Mouse (Mus musculus) stomach, postnatal 0 days (tissue): ENCODE results near the gene Cfap77. TPM values are rescaled to one million over a fixed set of nuclear protein-coding genes. Genes with fewer than 3 reads are reported as not detected.

ENCODE experiments used
- ATAC-seq: fragments of 200-750 bp; cut with Nextera tagmentation; 2 replicates; pipeline ENCODE4 v1.8.0; 2017; ENCODE audit not compliant: low FRiP score, low TSS enrichment
- DNase-seq: peaks from one replicate; pipeline ENCODE4 v3.0.0-alpha.2; 2016; ENCODE audit warnings: low spot score
- H3K27ac ChIP-seq: fragments of 300-500 bp; sonication (generic); replicated peaks from 2 replicates; pipeline ENCODE4 v1.5.1; 2014; ENCODE audit warnings: mild to moderate bottlenecking, control low read depth
- H3K27me3 ChIP-seq: fragments of 300-500 bp; sonication (generic); 2 replicates; pipeline ENCODE4 v1.6.1; 2014; ENCODE audit warnings: low read length; ENCODE audit not compliant: control insufficient read depth, insufficient read depth
- H3K36me3 ChIP-seq: fragments of 300-500 bp; sonication (generic); 2 replicates; pipeline ENCODE4 v1.6.1; 2014; ENCODE audit warnings: low read length, mixed read lengths; ENCODE audit not compliant: control insufficient read depth, insufficient read depth
- H3K4me1 ChIP-seq: fragments of 300-500 bp; sonication (generic); replicated peaks from 2 replicates; pipeline ENCODE4 v1.6.1; 2014; ENCODE audit warnings: antibody characterized with exemption; ENCODE audit not compliant: control insufficient read depth, insufficient read depth
- H3K4me2 ChIP-seq: fragments of 300-500 bp; sonication (generic); replicated peaks from 2 replicates; pipeline ENCODE4 v1.6.1; 2014; ENCODE audit warnings: low read depth, mild to moderate bottlenecking, control low read depth, moderate library complexity
- H3K4me3 ChIP-seq: fragments of 300-500 bp; sonication (generic); 2 replicates; pipeline ENCODE4 v1.5.1; 2014; ENCODE audit warnings: low read depth, low read length, control low read depth
- H3K9ac ChIP-seq: fragments of 300-500 bp; sonication (generic); 2 replicates; pipeline ENCODE4 v1.6.1; 2014; ENCODE audit warnings: mild to moderate bottlenecking, low read length, control low read depth, mixed read lengths
- H3K9me3 ChIP-seq: fragments of 300-500 bp; sonication (generic); 2 replicates; pipeline ENCODE4 v1.6.1; 2016; ENCODE audit warnings: low read length; ENCODE audit not compliant: control insufficient read depth
- CTCF ChIP-seq: IDR thresholded peaks from 2 replicates; pipeline ENCODE4 v1.5.1; 2016; ENCODE audit warnings: antibody characterized with exemption, low read depth, mild to moderate bottlenecking, moderate library complexity
- EP300 ChIP-seq: optimal IDR thresholded peaks from 2 replicates; pipeline ENCODE3; 2016; ENCODE audit warnings: antibody characterized with exemption
- WGBS: fragments of 180-500 bp; shearing (Covaris S2); extraction: QIAGEN DNeasy Blood & Tissue Kit; methylation state at CpG from one replicate; pipeline ENCODE4 v1.1.7; 2014; 5-methylcytosine and 5-hydroxymethylcytosine counted together
- polyA plus RNA-seq: library from polyadenylated mRNA; unstranded; fragments of >200 nt; fragmentation: Nextera tagmentation; extraction: Ambion mirVana; gene quantifications from 2 replicates; pipeline ENCODE4 v1.2.1, GENCODE M21; 2015

The Cfap77 gene
- polyA plus RNA-seq, 1 experiment from 2014 or later: 0.11 TPM

DNA sequence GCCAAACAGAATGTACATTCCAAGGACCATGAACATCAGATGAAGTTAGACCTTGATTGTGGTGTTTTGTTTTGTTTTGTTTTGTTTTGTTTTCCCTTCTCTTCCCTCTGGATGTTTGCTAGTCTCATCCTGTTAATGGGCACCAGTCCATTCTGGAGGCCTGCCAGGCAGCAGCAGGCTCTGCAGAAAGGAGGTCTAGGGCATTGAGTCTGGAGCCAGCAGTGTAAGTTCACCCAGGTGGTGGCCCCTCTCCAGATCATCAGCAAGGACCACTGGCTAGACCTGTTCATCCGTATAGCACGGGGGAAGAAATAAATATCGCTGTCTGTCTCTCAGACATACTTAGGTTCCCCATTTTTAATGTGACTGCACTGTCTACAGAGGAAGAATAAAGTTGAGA lies 173.6 kb downstream of the Cfap77 start:
- H3K9ac ChIP-seq: no peak overlapping the region
- no peak overlapping the region for H3K27ac ChIP-seq
- no peaks in the 10 kb centered on the region for H3K27me3 ChIP-seq
- no peak overlapping the region for H3K4me3 ChIP-seq
- WGBS: 89% methylated on average over 3 of the region's 3 CpGs
- H3K36me3 ChIP-seq: peaks cover 10% of the 10 kb centered on the region; the same call in 1 of the 2 replicates
- no peaks in the 10 kb centered on the region for H3K9me3 ChIP-seq
- no peak overlapping the region for H3K4me2 ChIP-seq
- ATAC-seq (no peak), DNase-seq (no peak)
- TF ChIP-seq EP300 (no peak), CTCF (no peak)
- H3K4me1 ChIP-seq: no peaks in the 10 kb centered on the region; the same call in 1 of the 2 replicates

Other genes with a start within 250 kb of the Cfap77 start
- gene Gtf3c4, start 214.7 kb downstream of the Cfap77 start, polyA plus RNA-seq: 3.3 and 3.9 TPM in 2 replicates
- gene Ddx31, start 214.7 kb downstream of the Cfap77 start, polyA plus RNA-seq: 5.1 and 5.8 TPM in 2 replicates
- not detected in 2 replicates for gene Barhl1, start 138.4 kb downstream of the Cfap77 start, polyA plus RNA-seq
- gene Ttf1, start 5.2 kb upstream of the Cfap77 start, polyA plus RNA-seq: 3.9 and 4.2 TPM in 2 replicates
- 4.8 and 5.1 TPM in 2 replicates for gene Setx, start 69.1 kb upstream of the Cfap77 start, polyA plus RNA-seq
- 0.16 and 0.68 TPM in 2 replicates for gene Ntng2, start 197.9 kb upstream of the Cfap77 start, polyA plus RNA-seq